Mouse (Mus musculus) G1E-ER4 (cell line): ENCODE data around the gene Rtl5. TPM values are rescaled to one million over a fixed set of nuclear protein-coding genes. Genes with fewer than 3 reads are reported as not detected.

Experiments used
- GATA1 ChIP-seq: IDR thresholded peaks from one replicate; pipeline ENCODE4 v1.8.0; 2012; ENCODE audit warnings: low read length, inconsistent platforms
- polyA plus RNA-seq: library from polyadenylated mRNA; stranded (reverse); fragments of >175 nt; gene quantifications from 2 replicates; pipeline ENCODE4 v1.2.3, GENCODE M21; 2012

The Rtl5 gene
- polyA plus RNA-seq, 1 experiment: not detected

GRCm38 (mm10) chrX:102035671-102036070, 35.4 kb downstream of the Rtl5 start:
- TF ChIP-seq GATA1: no peak

DNA sequence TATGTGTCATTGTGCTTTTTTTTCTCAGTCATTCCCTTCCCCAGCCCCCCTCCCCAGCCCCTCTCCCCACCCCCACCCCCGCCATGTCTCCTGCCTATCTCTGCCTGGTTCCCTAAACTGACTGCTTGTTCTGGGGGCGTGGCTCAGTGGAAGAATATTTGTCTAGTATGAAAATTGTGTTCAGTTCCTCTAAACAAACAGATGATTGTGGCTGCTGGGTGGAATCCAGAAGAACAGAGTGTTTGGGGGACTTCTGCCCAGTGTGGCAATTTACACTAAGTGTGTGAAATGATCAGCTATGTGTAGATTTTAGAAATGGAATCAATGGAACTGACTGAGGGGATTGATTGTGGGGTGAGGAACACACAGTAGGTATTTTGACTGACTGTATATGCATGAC, 37.5 kb downstream of the Rtl5 start:
- TF ChIP-seq GATA1: no peak

DNA sequence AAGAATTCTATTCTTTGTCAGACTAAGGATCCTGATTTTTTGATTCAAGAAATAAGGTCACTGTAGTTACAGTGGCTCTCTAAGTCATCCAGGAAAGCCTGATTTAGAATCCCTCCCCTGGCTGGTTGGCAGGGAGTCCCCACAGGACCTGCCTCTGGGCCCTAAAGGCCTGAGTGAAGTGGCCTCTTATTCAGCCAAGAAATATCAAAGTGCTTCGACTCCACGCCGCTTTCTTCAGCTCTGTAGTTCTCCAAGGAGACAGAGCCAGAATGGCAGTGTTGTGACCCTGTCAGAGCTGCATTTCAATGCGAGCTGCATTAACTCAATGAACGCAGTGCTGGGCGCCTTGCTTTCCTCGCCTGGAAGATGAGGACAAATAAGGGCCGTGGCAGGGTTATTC, 38.7 kb downstream of the Rtl5 start:
- no peak for TF ChIP-seq GATA1

GRCm38 (mm10) chrX:102031851-102032250, 39.3 kb downstream of the Rtl5 start:
- no peak for TF ChIP-seq GATA1

DNA sequence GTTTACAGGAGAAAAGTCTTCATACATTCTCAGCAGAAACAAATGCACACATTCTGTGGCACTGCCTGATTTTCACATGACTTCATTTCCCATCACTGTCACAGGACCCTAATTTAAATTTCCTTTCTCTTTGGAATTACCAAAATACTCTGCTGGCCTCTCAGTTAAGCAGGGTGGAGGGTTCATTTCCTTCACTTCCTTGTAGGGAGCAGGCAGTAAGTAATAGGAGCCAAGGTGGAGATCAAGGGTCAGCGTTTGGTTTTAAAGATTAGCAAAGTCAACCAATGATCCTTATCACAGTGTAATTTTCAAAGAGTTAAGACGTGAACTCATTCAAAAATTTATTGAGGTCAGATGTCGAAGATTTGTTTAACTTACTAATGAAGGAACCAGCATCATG, 46.1 kb downstream of the Rtl5 start:
- TF ChIP-seq GATA1: no peak

DNA sequence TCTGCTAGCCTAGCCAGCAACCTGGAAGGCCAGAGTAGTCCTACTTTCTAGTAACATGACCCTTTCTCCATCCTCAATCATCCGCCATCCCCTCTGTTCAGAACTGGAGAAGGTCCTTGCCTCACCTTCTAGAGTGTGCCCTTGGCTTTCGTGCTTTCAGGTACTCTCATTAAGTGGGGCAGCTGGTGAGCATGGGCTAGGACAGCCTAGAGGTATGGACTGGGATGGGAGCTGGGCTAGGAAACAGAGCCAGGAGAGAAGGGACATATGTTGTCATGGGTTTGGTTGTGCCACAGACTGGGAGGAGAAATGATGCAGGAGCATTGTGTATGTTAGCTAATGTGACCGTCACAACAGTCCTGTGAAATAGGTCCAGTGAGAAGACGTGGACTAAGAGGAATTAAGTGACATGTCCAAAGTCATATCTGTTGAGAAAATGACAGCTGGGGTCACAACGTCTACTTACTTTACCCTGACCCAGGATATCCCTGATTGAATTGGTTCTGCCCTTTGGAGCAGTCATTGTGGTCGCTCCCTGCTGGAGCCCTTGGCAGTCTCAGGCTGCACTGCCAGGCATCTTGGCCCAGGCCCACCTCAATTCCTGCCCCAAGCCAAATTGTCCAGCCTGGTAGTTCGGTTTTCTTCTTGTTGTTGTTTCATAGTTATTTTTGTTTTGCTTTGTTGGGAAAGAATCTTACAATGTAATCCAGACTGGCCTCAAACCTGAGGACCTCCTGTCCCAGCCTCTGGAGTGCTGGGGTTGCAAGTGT, 51.4 kb downstream of the Rtl5 start:
- TF ChIP-seq GATA1: no peak

GRCm38 (mm10) chrX:102018890-102019289, 52.2 kb downstream of the Rtl5 start:
- TF ChIP-seq GATA1: no peak

DNA sequence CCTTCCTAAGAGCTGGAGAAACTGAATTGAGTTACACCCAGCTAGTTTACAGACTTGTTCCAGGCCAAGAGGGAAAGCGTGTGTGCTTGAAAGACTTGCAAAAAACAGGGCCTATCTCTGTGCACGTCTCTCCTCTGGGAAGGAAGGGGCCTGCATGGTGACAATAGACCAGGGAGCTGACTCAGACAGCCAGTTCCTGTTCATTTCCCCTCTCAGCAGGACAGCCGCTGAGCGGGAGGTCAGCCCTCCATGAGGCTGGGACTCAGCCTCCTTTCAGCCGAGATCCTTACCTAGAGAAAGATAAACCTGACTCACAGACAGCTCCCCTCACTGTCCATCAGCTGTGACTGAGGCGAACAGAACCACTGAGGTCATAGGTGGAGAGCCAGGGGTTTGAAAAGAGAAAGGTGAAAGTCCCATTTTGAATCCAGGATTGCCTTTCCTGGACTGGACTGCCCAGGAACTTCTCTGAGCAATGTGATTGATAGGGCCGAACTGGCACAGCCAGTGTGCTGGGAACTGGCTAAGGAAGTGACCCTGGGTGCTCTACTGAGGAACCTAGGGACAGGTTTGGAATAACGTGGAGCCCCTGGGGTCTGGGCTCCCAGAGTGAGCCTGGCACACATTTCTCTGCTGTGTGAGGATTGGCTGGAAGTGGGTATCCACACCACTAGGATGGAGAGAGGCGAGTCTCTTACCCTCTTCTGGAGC, 53.7 kb downstream of the Rtl5 start:
- TF ChIP-seq GATA1: no peak

Other genes starting within 250 kb of the Rtl5 start
- gene Nhsl2, start 221.9 kb downstream of the Rtl5 start, polyA plus RNA-seq: not detected in 2 replicates
- 4.6 and 6.5 TPM in 2 replicates for gene Pin4, start 48.1 kb upstream of the Rtl5 start, polyA plus RNA-seq
- 0.72 and 1.1 TPM in 2 replicates for gene Ercc6l, start 85.8 kb upstream of the Rtl5 start, polyA plus RNA-seq
- 66.6 and 93.7 TPM in 2 replicates for gene Rps4x, start 118.1 kb upstream of the Rtl5 start, polyA plus RNA-seq
- gene Cited1, start 180.9 kb upstream of the Rtl5 start, polyA plus RNA-seq: not detected in 2 replicates